In the genomic region with DNA sequence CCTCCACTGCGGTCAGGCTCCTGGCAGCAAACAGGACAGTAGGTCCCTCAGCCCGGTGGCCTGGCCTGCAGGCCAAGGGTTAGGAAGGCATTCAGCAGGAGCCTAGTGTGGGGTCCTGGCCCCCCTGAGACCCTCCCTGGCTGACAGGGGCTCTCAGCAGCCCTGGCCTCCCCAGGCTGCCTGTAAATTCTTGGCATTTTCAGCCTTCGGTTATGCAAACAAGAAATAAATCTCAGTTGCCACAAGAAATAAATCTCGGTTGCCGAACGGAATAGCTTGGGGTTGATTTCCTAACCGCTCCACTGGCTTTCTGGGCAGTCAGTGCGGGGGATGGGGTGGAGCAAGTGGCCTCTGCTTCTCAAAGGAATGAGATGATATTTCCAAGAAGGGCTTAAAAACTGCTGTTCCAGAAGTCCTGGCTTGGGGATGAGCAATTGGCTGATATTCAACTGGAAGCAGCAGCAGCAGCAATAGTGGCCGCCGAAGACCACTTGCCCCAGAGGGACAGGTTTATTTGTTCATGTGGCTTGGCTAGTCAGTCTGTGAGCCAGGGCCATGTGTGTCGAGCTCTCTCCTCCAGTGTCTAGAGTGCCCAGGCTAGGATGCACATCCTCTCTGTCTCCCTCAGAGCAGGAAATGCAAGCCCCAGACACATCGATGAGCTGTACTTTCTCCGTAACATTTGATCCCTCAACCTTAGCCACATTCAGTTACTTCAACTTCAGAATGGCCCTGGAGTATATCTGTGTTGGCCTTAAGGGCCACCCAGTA, we compare ENCODE assay signal across 9 mouse cellular contexts. TPM values are rescaled to one million over a fixed set of nuclear protein-coding genes. Genes with fewer than 3 reads are reported as not detected.
DNase-seq lines count a peak whose midpoint lies in the region; ATAC-seq and TF ChIP-seq lines count a peak whose summit lies in the region.
"Had no signal": no experiment of that assay in that cellular context is flagged by ENCODE, and none has a peak within 500 bp of the region (broad histone marks: within the 10 kb centered on the region; RNA-seq: fewer than 3 reads in every experiment).

No protein-coding gene starts in this region.

- no peak overlapping the region for H3K4me3 ChIP-seq in lung, adult 2 months (replicated peaks; ENCODE audit: extremely low read depth, low read depth, low read length)
- no peak overlapping the region for H3K4me3 ChIP-seq in embryonic facial prominence, embryonic 12.5 days
- no peak overlapping the region for H3K4me3 ChIP-seq in kidney, adult 2 months (ENCODE audit: insufficient read depth, low read depth, low read length)
- H3K4me3 ChIP-seq in intestine, embryonic 15.5 days (replicated peaks) = no peak overlapping the region
- H3K4me3 ChIP-seq: liver, embryonic 13.5 days had no signal

- H3K27me3 ChIP-seq in embryonic facial prominence, embryonic 12.5 days = no peaks in the 10 kb centered on the region
- no peaks in the 10 kb centered on the region for H3K27me3 ChIP-seq in kidney, adult 2 months (replicated peaks; ENCODE audit: control insufficient read depth, insufficient read depth, low read length)
- no peaks in the 10 kb centered on the region for H3K27me3 ChIP-seq in intestine, embryonic 15.5 days (replicated peaks)
- H3K27me3 ChIP-seq: liver, embryonic 13.5 days had no signal

- H3K27ac ChIP-seq in embryonic facial prominence, embryonic 12.5 days = peak overlapping the region; percentile 31; the same call in 1 of the 2 replicates
- no peak overlapping the region for H3K27ac ChIP-seq in kidney, adult 2 months (ENCODE audit: insufficient read depth, low read depth, low read length)
- H3K27ac ChIP-seq in intestine, embryonic 15.5 days = no peak overlapping the region
- H3K27ac ChIP-seq: liver, embryonic 13.5 days had no signal

- 54% methylated on average over 13 of the region's 13 CpGs for WGBS in lung, adult 2 months
- WGBS in embryonic facial prominence, embryonic 12.5 days = 52% methylated on average over 13 of the region's 13 CpGs
- 20% methylated on average over 13 of the region's 13 CpGs for WGBS in kidney, adult 2 months
- 30% methylated on average over 13 of the region's 13 CpGs for WGBS in intestine, embryonic 15.5 days

- H3K9me3 ChIP-seq in embryonic facial prominence, embryonic 12.5 days = no peaks in the 10 kb centered on the region
- H3K9me3 ChIP-seq in intestine, embryonic 15.5 days = no peaks in the 10 kb centered on the region
- H3K9me3 ChIP-seq: liver, embryonic 13.5 days had no signal

- TF ChIP-seq CTCF in lung, adult 2 months (IDR thresholded peaks at IDR 0.05; ENCODE audit: insufficient read depth, low read length) = no peak
- TF ChIP-seq CTCF in kidney, adult 2 months (conservative IDR thresholded peaks at IDR 0.05; ENCODE audit: insufficient read depth, insufficient read length, low read depth, low read length) = no peak

- no peak overlapping the region for H3K9ac ChIP-seq in embryonic facial prominence, embryonic 12.5 days
- H3K9ac ChIP-seq in intestine, embryonic 15.5 days = no peak overlapping the region
- H3K9ac ChIP-seq: liver, embryonic 13.5 days had no signal

- no peak for TF ChIP-seq POLR2A in lung, adult 2 months (IDR thresholded peaks at IDR 0.05; ENCODE audit: borderline replicate concordance, extremely low read depth, low read depth, low read length)
- no peak for TF ChIP-seq POLR2A in kidney, adult 2 months (IDR thresholded peaks at IDR 0.05; ENCODE audit: low read depth, low read length)

- no peak for ATAC-seq in embryonic facial prominence, embryonic 12.5 days (ENCODE audit: insufficient number of reproducible peaks, insufficient read depth, low FRiP score, low TSS enrichment)
- ATAC-seq in megakaryocyte-erythroid progenitor cell, adult 5-6 weeks (replicated peaks; ENCODE audit: low FRiP score, low TSS enrichment, poor library complexity, severe bottlenecking) = no peak
- ATAC-seq in intestine, embryonic 15.5 days = no peak

- H3K4me2 ChIP-seq in embryonic facial prominence, embryonic 12.5 days (replicated peaks) = no peak overlapping the region
- no peak overlapping the region for H3K4me2 ChIP-seq in intestine, embryonic 15.5 days (replicated peaks)
- H3K4me2 ChIP-seq: liver, embryonic 13.5 days had no signal

- H3K36me3 ChIP-seq in embryonic facial prominence, embryonic 12.5 days = no peaks in the 10 kb centered on the region
- no peaks in the 10 kb centered on the region for H3K36me3 ChIP-seq in kidney, adult 2 months (ENCODE audit: control insufficient read depth, insufficient read depth, low read length)
- no peaks in the 10 kb centered on the region for H3K36me3 ChIP-seq in intestine, embryonic 15.5 days
- H3K36me3 ChIP-seq: liver, embryonic 13.5 days had no signal

- no peaks in the 10 kb centered on the region for H3K4me1 ChIP-seq in lung, adult 2 months (ENCODE audit: control insufficient read depth, insufficient read depth, low read length)
- peaks cover 33% of the 10 kb centered on the region for H3K4me1 ChIP-seq in embryonic facial prominence, embryonic 12.5 days
- peaks cover 9% of the 10 kb centered on the region; the same call in 1 of the 2 replicates for H3K4me1 ChIP-seq in kidney, adult 2 months (ENCODE audit: control insufficient read depth, insufficient read depth, low read length)
- peaks cover 20% of the 10 kb centered on the region for H3K4me1 ChIP-seq in intestine, embryonic 15.5 days (replicated peaks)

- DNase-seq in lung, adult 18-20 months = peak; percentile 36 to 47
- DNase-seq in lung, adult 2 months = no peak
- DNase-seq in kidney, adult 2 months = peak; percentile 74
- peak; percentile 25 to 71 for DNase-seq in lung, postnatal 4 days
- no peak for DNase-seq in thymus, adult 18-20 months
- DNase-seq: liver, embryonic 13.5 days had no signal

RNA-seq across cellular contexts. Expression of a gene that starts 5.2 kb away (rescaled TPM):
- polyA plus RNA-seq in lung, adult 2 months (2012; rRNA removed) = 2.2 and 4.1 TPM in 2 replicates
- 0.28 and 0.31 TPM in 2 replicates for polyA plus RNA-seq in embryonic facial prominence, embryonic 12.5 days (2016; fragmentation: Nextera tagmentation; extraction: Ambion mirVana)
- polyA plus RNA-seq in kidney, adult 2 months (2012; rRNA removed) = 0.81 and 1.4 TPM in 2 replicates
- not detected in 2 replicates for total RNA-seq in megakaryocyte-erythroid progenitor cell, adult 5-6 weeks (2014; fragmentation: Nextera tagmentation)
- total RNA-seq in megakaryocyte-erythroid progenitor cell, adult 5-6 weeks (2017) = not detected in 2 replicates
- polyA plus RNA-seq in intestine, embryonic 15.5 days (2015; fragmentation: Nextera tagmentation; extraction: Ambion mirVana) = 0.63 and 1.1 TPM in 2 replicates
- polyA plus RNA-seq: liver, embryonic 13.5 days had no signal

Comparison
In these comparisons a context has a peak if more than half of its experiments do, and no peak if none do; other contexts are left out.
1. DNase-seq: peak in lung, adult 18-20 months (2 of 2), kidney, adult 2 months (single experiment) and lung, postnatal 4 days (2 of 2); none in lung, adult 2 months (single experiment) and thymus, adult 18-20 months (0 of 2).